Mouse (Mus musculus): ENCODE measurements around the gene Srek1. TPM values are rescaled to one million over a fixed set of nuclear protein-coding genes. Genes with fewer than 3 reads are reported as not detected.
A peak's percentile ranks its signal among the peaks of the same experiment; 100 is the strongest.

The Srek1 gene
- 33.1 and 40.1 TPM in 2 replicates for total RNA-seq (2014; rRNA removed)
- 12.4 and 16.2 TPM in 2 replicates for polyA plus RNA-seq (2012; rRNA removed)

DNA sequence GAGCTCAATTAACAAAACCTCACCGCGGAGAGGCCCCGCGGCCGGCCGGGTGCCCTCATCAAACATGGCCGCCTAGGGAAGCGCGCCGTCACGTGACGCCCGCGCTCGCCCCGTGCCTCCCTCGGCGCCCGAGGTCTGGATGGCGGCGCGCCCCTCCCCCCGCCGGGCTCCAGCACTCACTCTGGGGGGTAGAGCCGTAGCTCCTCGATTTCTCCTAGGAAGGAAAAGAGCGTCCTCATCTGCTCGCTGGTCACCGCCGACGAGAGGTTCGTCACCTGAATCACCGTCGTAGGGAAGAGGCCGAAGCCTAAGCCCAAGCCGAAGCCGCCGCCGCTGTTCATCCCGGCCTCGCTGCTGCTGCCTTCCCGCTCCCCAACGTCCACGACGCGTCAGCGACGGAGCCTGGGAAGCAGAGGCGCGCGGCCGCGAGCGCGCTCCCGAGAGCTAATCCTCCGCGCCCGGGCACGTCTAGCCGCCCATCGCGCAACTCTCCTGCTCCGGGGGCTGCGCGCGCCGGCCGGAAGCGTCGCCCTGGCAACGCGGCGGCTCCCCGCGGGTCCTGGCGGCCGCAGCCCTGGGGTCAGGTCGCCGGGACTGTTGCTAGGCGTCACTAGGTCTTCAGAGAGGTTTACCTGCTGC, at the start of gene Srek1:
TSS of gene Srek1 (minus strand) at position 490 of the 639 bp plus-strand sequence.
- Histone ChIP-seq H3K4me1 (ENCODE audit: control insufficient read depth, insufficient read depth, low read length) (peaks cover 6% of the 10 kb centered on the region; the same call in 1 of the 2 replicates), H3K36me3 (ENCODE audit: control insufficient read depth, insufficient read depth, low read length) (peaks cover 2% of the 10 kb centered on the region; the same call in 1 of the 2 replicates), H3K27ac (replicated peaks; ENCODE audit: insufficient read depth, low read depth, low read length) (peak within 1 kb of the TSS; percentile 99), H3K27me3 (ENCODE audit: control insufficient read depth, insufficient read depth, low read length) (no peaks in the 10 kb centered on the region), H3K9ac (ENCODE audit: low read depth, low read length) (peak within 1 kb of the TSS; percentile 95), H3K4me3 (ENCODE audit: insufficient read depth, low read depth, low read length) (peak within 1 kb of the TSS; percentile 94), H3K79me2 (ENCODE audit: control insufficient read depth, insufficient read depth, low read length) (peaks cover 9% of the 10 kb centered on the region; the same call in 1 of the 2 replicates)
- under 1% methylated on average over 81 of the region's 81 CpGs for WGBS
- DNase-seq (ENCODE audit: extremely low read depth, low read depth, low spot score) = peak; percentile 71
- TF ChIP-seq POLR2A (IDR thresholded peaks at IDR 0.05; ENCODE audit: extremely low read depth, insufficient read depth, low read length) (peak; percentile 71), CTCF (IDR thresholded peaks at IDR 0.05; ENCODE audit: low read depth, low read length) (no peak)

GRCm38 (mm10) chr13:103822270-103822669, 47.9 kb upstream of the Srek1 start:
- no peak for DNase-seq (ENCODE audit: extremely low read depth, low read depth, low spot score)
- H3K79me2 ChIP-seq (ENCODE audit: control insufficient read depth, insufficient read depth, low read length) = no peaks in the 10 kb centered on the region
- WGBS = 83% methylated on average over 1 of the region's 1 CpGs
- TF ChIP-seq POLR2A (IDR thresholded peaks at IDR 0.05; ENCODE audit: extremely low read depth, insufficient read depth, low read length) (no peak), CTCF (IDR thresholded peaks at IDR 0.05; ENCODE audit: low read depth, low read length) (no peak)
- H3K27ac ChIP-seq (replicated peaks; ENCODE audit: insufficient read depth, low read depth, low read length) = no peak overlapping the region
- H3K27me3 ChIP-seq (ENCODE audit: control insufficient read depth, insufficient read depth, low read length) = no peaks in the 10 kb centered on the region
- H3K4me3 ChIP-seq (ENCODE audit: insufficient read depth, low read depth, low read length) = no peak overlapping the region
- H3K36me3 ChIP-seq (ENCODE audit: control insufficient read depth, insufficient read depth, low read length) = peaks cover 29% of the 10 kb centered on the region
- H3K9ac ChIP-seq (ENCODE audit: low read depth, low read length) = no peak overlapping the region
- H3K4me1 ChIP-seq (ENCODE audit: control insufficient read depth, insufficient read depth, low read length) = no peaks in the 10 kb centered on the region

GRCm38 (mm10) chr13:103819377-103819776, 45.0 kb upstream of the Srek1 start:
- no peak overlapping the region for H3K27ac ChIP-seq (replicated peaks; ENCODE audit: insufficient read depth, low read depth, low read length)
- TF ChIP-seq POLR2A (IDR thresholded peaks at IDR 0.05; ENCODE audit: extremely low read depth, insufficient read depth, low read length) (no peak), CTCF (IDR thresholded peaks at IDR 0.05; ENCODE audit: low read depth, low read length) (no peak)
- peaks cover 30% of the 10 kb centered on the region for H3K36me3 ChIP-seq (ENCODE audit: control insufficient read depth, insufficient read depth, low read length)
- H3K4me1 ChIP-seq (ENCODE audit: control insufficient read depth, insufficient read depth, low read length) = no peaks in the 10 kb centered on the region
- H3K79me2 ChIP-seq (ENCODE audit: control insufficient read depth, insufficient read depth, low read length) = no peaks in the 10 kb centered on the region
- 83% methylated on average over 5 of the region's 5 CpGs for WGBS
- no peaks in the 10 kb centered on the region for H3K27me3 ChIP-seq (ENCODE audit: control insufficient read depth, insufficient read depth, low read length)
- H3K4me3 ChIP-seq (ENCODE audit: insufficient read depth, low read depth, low read length) = no peak overlapping the region
- DNase-seq (ENCODE audit: extremely low read depth, low read depth, low spot score) = no peak
- H3K9ac ChIP-seq (ENCODE audit: low read depth, low read length) = no peak overlapping the region

DNA sequence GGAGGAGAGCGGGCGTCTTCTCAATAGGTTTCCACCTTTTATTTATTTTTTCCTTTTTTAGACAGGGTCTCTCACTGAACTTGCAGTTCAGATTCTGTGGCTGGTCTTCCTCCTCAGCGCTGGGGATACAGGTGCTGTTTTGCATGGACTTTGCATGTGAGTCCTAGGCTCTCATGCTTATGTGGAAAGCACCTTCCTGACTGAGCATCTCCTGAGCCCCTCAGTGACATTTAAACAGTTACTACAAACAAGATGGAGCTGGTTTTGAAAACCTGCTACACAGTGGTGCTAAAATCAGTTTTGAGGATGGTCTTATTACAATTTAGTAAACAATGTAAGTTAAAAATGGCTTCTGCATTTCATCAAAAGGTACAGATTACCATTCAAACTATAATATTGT, 43.5 kb upstream of the Srek1 start:
- H3K27me3 ChIP-seq (ENCODE audit: control insufficient read depth, insufficient read depth, low read length) = no peaks in the 10 kb centered on the region
- TF ChIP-seq POLR2A (IDR thresholded peaks at IDR 0.05; ENCODE audit: extremely low read depth, insufficient read depth, low read length) (no peak), CTCF (IDR thresholded peaks at IDR 0.05; ENCODE audit: low read depth, low read length) (no peak)
- DNase-seq (ENCODE audit: extremely low read depth, low read depth, low spot score) = no peak
- no peak overlapping the region for H3K4me3 ChIP-seq (ENCODE audit: insufficient read depth, low read depth, low read length)
- H3K27ac ChIP-seq (replicated peaks; ENCODE audit: insufficient read depth, low read depth, low read length) = no peak overlapping the region
- no peaks in the 10 kb centered on the region for H3K79me2 ChIP-seq (ENCODE audit: control insufficient read depth, insufficient read depth, low read length)
- WGBS = 95% methylated on average over 3 of the region's 3 CpGs
- no peaks in the 10 kb centered on the region for H3K4me1 ChIP-seq (ENCODE audit: control insufficient read depth, insufficient read depth, low read length)
- peaks cover 19% of the 10 kb centered on the region for H3K36me3 ChIP-seq (ENCODE audit: control insufficient read depth, insufficient read depth, low read length)
- H3K9ac ChIP-seq (ENCODE audit: low read depth, low read length) = no peak overlapping the region

GRCm38 (mm10) chr13:103807464-103807863, 33.1 kb upstream of the Srek1 start:
- no peak for TF ChIP-seq POLR2A (IDR thresholded peaks at IDR 0.05; ENCODE audit: extremely low read depth, insufficient read depth, low read length)
- TF ChIP-seq CTCF (IDR thresholded peaks at IDR 0.05; ENCODE audit: low read depth, low read length) = no peak
- WGBS = 74% methylated on average over 5 of the region's 5 CpGs

DNA sequence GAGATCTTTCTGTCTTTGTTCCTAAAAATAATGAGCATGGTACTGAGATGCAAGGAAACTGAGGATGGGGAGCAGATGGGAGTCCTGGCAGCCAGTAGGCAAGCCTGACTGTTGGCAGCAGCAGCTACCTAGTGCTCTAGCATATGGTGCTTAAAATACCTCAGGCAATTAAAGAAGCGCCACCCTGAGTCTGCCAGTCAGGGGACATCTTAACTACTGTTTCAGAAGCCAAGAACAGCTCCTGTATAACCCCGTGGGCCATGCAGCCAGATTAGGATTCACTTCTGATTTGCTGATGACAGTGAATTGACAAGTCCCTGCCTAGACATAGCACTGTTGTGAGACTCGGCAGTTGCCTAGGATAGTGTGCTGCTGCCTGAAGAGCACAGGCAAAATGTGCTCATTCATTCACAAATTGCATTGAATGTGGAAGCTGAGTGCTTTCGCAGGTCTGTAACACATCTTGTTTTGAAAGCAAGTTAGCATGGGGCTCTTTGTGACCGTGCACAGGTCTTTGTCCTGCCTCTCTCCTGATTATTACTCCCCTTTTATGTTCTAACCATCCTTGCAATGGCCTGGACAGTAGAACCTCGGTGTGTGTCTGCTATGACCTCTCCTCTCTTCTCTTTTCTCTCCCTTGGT, 31.9 kb upstream of the Srek1 start:
- H3K27ac ChIP-seq (replicated peaks; ENCODE audit: insufficient read depth, low read depth, low read length) = no peak overlapping the region
- TF ChIP-seq POLR2A (IDR thresholded peaks at IDR 0.05; ENCODE audit: extremely low read depth, insufficient read depth, low read length) (no peak), CTCF (IDR thresholded peaks at IDR 0.05; ENCODE audit: low read depth, low read length) (no peak)
- WGBS = 86% methylated on average over 6 of the region's 6 CpGs
- no peak overlapping the region for H3K4me3 ChIP-seq (ENCODE audit: insufficient read depth, low read depth, low read length)
- no peaks in the 10 kb centered on the region for H3K79me2 ChIP-seq (ENCODE audit: control insufficient read depth, insufficient read depth, low read length)
- no peaks in the 10 kb centered on the region for H3K36me3 ChIP-seq (ENCODE audit: control insufficient read depth, insufficient read depth, low read length)
- no peaks in the 10 kb centered on the region for H3K27me3 ChIP-seq (ENCODE audit: control insufficient read depth, insufficient read depth, low read length)
- H3K4me1 ChIP-seq (ENCODE audit: control insufficient read depth, insufficient read depth, low read length) = no peaks in the 10 kb centered on the region
- DNase-seq (ENCODE audit: extremely low read depth, low read depth, low spot score) = no peak
- no peak overlapping the region for H3K9ac ChIP-seq (ENCODE audit: low read depth, low read length)

More at GRCm38 (mm10) chr13:103807464-103807863, 33.1 kb upstream of the Srek1 start:
- no peaks in the 10 kb centered on the region for H3K27me3 ChIP-seq (ENCODE audit: control insufficient read depth, insufficient read depth, low read length)
- H3K9ac ChIP-seq (ENCODE audit: low read depth, low read length) = no peak overlapping the region
- no peaks in the 10 kb centered on the region for H3K36me3 ChIP-seq (ENCODE audit: control insufficient read depth, insufficient read depth, low read length)
- no peaks in the 10 kb centered on the region for H3K4me1 ChIP-seq (ENCODE audit: control insufficient read depth, insufficient read depth, low read length)
- H3K4me3 ChIP-seq (ENCODE audit: insufficient read depth, low read depth, low read length) = no peak overlapping the region
- no peaks in the 10 kb centered on the region for H3K79me2 ChIP-seq (ENCODE audit: control insufficient read depth, insufficient read depth, low read length)
- no peak for DNase-seq (ENCODE audit: extremely low read depth, low read depth, low spot score)
- no peak overlapping the region for H3K27ac ChIP-seq (replicated peaks; ENCODE audit: insufficient read depth, low read depth, low read length)
